Mouse (Mus musculus) layer of hippocampus, adult 18-20 months (tissue): Measurements from ENCODE around the gene Arl15. TPM values are rescaled to one million over a fixed set of nuclear protein-coding genes. Genes with fewer than 3 reads are reported as not detected.

Experiments used
- DNase-seq, 2 experiments: peaks; one replicate each; pipeline ENCODE4 v3.0.0; 2022; ENCODE audit warnings: low spot score in 2 of 2
- total RNA-seq, 2 experiments: library from RNA; stranded (reverse); gene quantifications; 2 replicates each; pipeline ENCODE4 v1.2.3; 2021

The Arl15 gene
- total RNA-seq, 2 experiments from 2014 or later = 57.4 to 61.0 TPM

DNA sequence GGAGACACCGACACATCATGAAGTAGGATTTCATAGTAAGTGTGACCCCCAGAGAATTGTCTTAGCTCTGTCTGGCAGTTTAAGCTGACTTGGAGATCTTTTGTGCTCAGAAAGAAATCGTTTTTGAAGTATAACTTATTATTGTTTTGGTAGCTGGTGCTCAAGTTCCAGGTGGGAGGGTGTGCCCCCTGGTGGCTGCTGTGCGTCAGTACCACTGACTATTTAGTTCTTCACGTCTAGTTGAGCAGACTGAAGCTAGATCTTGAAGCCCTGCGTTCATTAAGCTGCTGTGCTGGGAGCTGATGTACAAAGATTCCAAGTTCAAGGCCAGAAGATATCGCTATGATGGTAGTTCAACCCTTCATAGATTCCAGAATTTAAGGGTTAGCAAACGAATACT lies 71.5 kb downstream of the Arl15 start:
- DNase-seq = peak; percentile 35 to 72

DNA sequence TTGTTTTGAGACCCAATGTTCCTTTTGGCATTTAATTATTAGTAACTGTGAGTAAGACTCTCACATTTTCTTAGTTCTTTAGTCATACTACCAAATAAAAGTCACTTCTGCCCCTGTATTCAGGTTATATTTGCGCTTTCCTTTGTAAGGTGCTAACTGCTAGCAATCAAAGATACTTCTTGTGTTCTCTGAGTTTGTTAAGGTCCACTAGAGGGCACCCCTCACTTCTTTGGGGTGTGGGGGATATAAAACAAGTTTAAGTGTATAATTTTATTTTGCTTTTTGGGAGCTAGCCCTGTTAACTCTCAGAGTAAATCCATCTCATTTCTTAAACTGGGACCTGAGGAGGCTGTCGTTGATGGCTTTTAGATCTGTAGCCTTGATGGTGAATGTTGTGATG lies 73.4 kb downstream of the Arl15 start:
- no peak for DNase-seq

DNA sequence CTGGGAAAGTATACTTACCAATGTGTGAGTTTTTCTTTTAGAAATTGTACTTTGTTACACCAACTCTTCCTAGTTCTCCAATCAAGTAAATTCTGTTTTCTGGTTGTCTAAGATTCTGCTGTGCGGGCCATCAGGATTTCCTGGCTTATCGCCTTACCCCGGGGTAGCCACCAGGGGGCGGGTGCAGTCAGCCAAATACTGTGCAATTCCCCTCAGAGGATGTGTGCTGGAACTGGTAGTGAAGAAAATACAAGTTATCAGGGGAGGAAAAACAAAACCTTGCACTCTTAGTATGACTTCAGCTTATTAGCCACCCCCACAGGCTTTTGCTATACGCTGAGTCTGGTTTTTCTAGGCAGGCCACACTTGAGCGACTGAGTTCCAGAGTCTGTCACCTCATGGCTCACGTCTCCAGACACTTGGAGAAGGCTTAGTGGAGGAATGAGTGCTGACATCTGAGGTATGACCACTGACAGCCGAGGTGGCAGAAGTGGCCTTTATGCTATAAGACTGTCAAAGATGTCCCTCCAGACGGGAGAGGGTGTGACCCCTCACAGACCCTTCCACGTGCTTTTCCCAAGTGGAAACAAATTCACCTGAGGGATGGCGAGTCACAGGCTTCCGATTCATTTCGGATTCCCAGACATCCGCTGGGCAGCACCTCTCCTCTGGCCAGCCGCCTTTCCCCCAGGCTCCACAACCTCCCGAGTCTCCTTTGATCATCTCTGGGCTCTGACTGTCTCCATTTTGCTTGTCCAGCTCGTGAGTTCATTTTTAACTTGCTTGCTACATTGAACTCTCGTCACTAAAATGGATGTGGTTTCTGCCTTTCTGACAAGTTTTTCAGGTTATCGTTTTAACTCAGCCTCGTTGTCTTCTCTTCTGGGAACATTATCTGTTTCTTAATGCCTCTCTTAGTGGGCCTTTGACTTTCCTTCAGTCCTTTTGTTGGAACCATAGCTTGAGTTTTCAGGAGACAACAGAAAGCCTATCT lies 75.2 kb downstream of the Arl15 start:
- DNase-seq = peak in 1 of 2 experiments; percentile 71

DNA sequence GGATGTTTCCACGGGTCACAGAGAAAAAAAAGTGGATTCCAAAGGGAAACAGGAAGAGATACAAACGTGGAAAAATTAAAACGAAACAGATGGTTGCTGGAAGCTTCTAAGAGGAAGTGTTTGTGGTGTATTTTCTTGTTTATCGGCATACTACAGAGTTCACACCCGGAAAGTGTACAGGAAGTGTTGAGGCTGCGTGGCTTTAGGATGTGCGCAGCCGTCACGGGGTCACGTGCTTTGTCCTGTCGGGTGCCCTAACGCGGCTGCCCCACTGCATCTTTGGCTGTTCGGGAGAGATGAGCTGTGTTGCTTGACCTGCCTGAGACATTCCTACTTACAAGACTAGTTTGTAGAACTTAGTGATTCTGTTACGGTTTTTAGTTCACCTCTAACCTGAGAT lies 76.1 kb downstream of the Arl15 start:
- DNase-seq = no peak

DNA sequence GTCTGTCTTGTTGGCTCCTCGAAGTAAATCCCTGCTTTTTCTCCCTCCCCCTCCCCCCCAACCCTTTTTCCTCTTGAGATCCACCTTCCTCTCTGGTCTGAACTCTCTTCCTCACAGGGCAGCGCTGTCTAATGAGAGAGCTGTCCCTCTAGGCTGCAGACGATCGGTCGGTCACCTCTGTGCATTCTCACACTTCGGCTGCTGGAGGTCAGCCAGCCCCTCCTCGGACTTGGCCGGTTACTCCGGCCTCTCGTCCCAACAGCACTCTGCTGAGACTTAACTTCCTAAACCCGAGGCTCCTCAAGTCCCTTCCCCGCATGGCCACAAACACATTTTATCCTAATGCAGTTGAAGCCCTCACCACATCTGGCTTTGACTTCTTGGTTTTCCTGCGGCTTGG lies 77.5 kb downstream of the Arl15 start:
- DNase-seq = no peak

DNA sequence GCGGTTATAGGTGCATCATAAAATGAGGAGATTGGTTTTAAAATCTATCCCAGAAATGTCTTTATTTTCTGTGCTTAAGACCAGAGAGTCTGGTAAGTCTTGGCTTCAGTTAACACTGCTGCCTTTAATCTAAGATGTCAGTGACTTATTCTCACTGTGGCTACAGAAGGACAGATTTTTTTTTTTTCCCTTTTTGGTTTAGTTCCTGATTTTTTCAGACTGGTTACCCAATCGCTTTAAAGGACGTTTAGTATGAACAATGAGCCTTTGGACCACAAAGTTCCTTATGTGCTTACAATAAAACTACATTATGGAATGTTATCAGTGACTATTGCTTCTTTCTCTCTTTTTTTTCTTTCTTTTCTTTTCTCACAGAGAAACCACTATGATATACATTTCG lies 81.4 kb downstream of the Arl15 start:
- no peak for DNase-seq

DNA sequence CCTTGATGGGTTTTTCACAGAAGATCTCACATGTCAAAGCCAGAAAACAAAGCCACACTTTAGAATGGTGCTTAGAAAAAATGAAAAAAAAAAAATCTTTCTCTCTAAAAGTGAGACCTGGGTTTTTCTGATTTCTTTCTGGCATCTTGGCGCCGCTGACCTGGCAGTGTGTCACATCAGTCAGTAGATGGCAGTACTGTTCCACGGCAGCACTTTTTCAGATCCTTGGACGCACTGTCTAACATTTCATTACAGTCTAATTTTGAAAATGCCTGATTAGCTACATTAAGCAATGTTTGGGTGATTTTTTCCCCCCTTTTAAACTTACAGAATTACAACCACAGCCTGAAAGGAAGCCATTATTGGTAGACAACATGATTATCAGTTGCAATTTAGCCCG lies 83.1 kb downstream of the Arl15 start:
- peak in 1 of 2 experiments; percentile 76 for DNase-seq

DNA sequence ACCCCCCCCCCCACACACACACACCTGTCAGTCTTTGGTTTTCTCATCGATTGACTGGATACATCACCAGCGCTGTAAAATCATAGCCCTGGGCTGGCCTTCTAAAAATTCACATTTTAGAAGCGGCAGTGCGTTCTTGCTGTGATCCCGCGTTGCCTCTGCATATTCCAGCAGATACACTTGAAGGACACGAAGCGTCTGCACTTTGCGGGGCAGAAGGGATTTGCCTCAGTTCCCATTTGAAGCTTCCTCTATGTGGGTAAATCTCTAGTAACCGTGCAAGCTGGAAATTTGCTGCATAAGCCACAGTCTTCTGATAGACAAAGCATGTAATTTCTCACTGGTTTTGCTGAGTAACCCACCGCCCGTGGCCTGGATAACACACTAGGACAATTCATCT lies 84.3 kb downstream of the Arl15 start:
- DNase-seq = no peak

DNA sequence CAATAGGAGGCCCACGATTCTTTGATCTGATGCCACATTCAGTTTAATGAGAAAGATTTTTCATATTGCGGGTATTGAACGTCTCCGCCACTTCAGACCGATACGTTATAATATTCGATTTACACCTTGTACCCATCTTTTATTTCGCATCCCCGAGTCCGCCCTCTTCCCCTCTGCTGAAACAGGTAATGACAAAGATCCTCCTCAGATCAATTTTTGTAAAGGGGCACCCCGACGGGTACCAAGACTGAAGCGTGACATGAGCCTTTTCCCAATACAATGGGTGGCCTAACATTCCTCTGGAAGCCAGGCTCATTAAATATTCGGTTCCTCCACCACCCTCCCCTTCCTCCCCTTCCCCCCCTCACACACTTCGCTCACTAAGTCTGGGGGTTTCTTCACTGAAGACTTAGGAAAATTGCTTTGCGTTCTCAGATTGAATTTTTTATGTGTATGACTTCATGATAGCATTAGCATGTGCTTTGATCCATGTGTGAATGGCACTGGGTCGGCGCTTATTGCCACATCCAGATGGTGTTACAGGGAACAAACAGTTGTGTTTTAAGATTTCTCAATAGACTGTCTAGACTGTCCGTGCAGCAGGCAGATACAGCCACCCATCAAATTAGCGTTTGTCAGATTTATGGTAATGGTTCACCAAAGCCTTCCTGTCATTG lies 85.5 kb downstream of the Arl15 start:
- DNase-seq = no peak

DNA sequence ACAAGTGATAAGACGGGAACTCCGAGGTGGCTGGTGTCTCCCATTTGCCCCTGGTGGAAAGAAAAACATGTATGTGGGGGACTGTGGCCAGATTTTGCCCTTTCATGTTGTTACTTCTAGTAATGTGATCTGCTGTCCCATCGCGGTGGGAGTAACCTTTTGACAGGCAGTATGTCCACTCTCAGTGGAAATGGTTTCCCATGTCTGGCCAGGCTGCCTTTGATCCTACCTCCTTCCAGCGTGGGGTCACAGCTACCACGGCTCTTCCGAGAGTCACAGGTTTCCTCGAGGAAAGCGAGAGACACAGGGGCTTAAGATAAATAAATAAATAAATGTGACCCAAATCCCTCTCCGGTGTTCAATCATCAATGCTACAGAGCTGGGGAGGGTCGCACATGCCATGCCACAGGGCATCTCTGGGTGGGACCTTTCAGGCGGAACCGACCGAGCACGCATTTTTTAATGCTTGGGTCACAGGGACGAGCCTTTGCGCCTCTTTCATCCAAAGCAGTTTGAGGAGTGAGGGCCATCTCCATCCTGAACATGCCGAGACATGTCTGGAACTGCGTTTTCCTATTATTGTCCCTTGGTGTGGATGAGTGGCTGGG lies 86.4 kb downstream of the Arl15 start:
- no peak for DNase-seq

DNA sequence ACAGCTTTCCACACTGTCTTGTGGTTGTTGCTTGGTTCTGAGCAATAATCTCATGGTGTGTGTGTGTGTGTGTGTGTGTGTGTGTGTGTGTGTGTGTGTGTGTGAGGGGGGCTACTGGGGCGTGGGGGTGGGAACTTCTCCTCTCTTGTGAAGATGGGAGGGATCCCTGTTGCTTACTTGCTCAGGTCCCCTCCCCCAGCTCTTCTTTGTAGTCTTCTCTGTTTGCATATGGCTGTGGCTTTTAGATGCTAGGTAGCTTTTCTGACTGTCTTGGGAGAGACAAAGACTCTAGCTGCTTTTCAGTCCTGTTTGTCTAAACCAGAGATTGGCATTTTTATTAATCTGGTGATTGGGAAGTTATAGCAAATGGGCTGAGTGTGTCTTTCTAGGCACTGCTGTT lies 88.7 kb downstream of the Arl15 start:
- DNase-seq = no peak

DNA sequence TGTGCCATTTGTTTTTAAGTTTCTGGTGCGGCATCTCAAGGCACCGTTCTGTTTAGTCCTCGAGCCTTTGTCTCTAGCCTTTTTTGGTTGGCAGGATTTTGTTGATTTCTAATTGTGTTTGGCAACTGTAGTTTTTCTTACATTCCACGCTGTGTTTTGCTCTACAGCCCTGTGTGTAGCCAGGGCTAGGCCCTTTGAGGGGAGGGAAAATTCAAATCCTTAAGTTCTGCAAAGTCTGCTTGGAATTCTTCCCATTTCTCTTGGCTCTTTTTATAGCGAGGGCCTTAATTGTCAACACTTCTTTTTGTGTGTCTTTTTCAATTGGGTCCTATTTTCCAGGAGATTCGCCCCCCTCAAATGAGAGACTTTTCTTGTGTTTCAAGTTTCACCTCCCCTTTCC lies 92.8 kb downstream of the Arl15 start:
- no peak for DNase-seq

DNA sequence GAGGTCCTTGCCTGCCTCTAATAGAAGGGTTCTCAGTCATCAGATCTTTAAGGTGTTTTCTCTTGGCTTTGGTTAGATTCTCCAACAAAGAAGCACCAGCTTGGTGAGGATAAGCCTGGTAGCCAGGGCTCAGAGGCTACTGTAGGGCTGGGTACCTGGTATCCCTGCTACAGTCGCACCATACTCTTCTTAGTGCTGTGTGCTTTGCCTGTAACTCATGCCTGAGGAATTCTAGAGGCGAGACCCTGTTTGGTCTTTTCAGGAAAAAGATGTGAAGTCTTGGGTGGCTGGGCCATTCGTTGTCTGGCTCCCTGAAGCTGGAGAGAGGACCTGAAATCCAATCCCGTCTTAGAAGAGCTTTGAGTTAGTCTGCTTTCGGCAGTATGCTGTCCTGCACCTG lies 93.8 kb downstream of the Arl15 start:
- no peak for DNase-seq

DNA sequence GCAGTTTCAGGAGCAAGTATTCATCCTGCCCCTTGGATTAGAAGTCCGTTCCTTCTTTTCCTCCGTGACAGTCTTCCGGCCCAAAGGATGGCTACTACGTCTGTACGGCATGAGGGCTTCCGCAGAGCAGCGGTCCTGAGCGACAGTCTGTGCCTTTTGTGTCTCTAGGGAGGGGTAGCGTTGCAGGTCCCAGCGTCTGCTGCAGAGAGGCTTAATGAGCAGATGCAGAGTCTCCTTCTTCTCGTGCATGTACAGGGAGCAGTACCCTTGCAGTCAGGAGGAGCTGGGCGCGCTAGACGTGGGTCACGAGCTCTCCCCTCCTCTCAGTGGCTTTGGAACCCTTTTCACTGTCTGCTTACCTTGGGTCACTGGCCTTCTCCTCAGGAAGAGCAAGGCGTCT lies 94.4 kb downstream of the Arl15 start:
- no peak for DNase-seq

DNA sequence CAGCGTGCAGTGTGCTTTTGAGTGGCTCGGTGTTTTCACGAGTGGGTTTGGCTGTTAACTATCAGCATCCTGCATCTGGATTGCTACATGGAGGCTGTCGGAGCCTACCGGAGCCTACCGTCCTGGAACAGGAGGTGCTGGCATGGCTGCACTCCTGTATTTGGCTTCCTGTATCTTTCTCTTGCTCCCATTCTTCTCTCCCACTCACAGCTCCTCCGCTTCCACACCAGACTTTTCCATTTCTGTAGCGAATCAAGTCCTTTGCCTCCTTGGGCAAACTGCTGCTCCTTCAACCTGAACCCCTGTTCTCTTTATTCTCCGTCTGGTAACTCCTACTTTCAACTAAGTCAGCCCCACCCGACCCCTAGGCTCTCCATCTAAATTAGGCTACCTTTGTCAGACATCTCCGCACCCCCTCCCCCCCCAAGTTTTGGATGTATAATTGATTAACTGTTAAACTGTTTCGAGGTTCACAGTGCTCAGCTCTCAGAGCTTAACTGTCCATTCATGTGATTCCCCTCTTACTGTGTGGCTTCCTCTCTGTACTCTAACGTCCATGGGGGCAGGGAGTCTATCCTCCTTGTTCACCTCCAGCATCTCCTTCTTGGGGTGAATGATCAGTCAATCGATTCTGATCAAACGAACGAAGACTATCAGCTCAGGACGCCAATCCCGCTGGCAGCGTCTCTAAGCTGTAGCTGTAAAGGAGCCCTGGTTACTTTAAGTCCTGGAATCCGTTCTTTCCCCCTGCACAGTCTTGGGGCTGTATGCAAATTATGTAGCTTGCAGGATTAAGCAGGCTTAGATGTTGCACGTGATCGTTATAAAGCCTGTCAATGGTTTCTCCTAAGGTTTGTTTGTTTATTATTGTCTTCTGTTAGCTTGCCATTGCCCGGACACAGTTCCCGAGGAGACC lies 95.1 kb downstream of the Arl15 start:
- DNase-seq = no peak

DNA sequence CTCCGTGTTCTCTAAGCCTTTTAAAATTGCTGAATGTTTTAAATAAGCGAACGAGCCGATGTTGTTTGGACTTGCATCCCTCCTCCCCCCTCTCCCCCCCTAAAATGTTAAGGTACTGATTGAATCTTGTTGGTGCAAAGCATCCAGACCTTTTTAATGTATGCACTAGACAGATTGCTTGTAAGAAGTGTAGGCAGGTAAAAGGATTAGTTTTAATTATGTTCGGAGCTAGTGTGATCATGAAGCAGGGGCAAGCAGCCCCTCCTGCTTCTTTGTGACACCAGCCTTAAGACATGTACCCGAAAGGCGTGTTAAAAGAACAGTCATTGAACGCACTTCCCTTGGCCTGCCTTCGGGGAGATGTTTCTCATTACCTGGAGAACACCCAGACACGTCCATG lies 102.4 kb downstream of the Arl15 start:
- DNase-seq = no peak

DNA sequence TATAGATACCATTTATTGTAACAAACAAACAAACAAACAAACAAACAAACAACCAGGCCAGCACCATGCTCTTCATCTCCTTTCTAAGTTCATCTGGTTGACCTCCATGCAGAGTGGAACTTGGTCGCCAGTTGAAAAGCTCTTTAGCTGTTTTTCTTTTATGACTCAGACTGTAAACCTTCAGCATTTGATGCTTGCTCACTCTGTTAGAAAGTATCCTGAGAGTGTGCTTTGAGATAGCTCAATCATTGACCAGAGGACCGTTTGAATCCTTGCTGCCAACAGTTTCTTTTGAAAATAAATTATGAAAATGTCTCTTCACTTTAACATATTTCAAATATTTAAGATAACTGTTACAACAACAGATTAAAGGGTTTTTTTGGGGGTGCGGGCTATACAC lies 103.2 kb downstream of the Arl15 start:
- DNase-seq = no peak

DNA sequence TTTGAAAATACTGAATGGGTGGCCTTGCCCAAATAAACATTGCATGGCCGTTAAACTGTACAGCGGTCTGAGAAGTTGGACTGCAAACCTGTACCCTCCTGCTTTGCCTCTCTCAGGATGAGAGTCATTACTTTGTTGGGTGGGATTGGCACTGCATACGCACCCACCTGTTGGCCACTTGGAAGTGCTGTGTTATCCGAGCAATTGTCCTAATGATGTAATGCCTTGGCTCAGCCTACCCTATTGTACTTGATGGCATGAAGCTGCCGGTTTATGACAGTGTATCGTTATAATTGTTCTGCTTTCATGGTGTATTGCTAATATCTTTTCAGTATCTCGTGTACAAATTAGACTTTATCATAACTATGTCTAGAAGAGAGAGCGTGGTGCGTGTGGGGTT lies 103.6 kb downstream of the Arl15 start:
- DNase-seq = no peak

DNA sequence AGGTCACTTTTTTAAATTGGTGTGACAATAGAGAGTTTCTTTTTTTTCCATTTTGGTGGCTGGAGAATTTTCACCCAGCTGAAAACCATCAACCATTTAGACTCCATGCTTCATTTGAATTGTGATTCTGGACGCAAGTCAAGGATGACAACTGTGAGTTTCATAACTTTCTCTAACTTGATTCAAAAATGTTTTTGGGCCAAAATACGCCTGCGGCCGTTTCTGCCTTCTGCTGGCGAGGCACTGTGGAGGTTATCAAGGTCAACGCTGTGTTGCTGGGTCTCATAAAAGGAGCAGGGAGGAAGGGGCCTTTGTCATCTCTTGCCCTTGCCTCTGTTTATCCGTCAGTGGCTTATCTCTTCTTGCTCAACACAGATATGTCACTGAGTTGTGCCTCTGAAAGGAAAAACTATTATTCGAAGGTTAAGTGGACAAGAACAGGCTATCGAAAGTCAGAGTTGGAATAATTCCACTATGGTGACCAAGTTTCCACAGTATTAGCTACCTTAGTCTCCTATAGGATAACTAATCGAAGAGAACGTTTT lies 106.8 kb downstream of the Arl15 start:
- DNase-seq = no peak

DNA sequence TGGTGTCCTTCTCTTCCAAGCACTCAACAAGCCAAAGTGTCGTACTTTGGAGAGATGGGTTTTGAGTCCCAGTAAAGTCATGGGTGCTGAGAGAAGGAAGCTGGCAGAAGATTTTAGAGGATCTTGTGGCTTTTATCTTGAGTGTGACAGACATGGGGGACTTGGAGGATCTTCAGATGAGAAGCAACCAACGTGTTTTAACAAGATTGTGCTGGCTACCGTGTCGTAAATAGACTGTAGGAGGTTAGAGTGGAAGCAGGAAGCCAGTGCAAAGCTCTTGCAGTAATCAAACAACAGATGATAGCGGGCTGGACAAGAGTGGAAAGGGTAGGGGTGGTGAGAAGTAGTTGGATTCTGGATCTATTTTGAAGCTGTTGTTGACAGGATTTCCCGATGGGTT lies 109.0 kb downstream of the Arl15 start:
- DNase-seq = no peak

DNA sequence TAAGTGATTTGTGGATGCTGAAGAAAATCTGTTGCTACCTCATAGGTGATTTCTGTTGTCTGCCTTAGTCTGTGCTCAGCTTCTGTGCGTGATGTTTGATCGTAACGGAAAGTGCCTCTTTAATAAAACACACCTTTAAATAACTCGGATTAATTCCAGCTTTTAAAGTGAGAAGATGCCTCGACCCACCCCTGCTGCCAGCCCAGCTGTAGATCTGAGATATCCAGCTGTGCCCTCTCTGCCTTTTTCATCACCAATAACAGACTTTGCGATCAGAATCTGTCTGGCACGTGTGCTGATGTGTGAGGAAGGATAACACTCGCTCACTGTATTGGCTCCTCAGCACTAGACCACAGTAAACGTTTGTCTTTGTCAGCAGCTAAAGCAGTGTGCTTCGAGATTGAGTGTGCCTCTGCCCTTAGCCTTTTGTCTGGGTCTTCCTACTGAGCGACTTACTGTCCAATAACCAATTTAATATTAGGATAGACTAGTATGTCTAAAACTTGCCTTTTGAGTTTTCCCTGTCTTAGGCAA lies 117.7 kb downstream of the Arl15 start:
- no peak for DNase-seq
